Mouse (Mus musculus) 3T3-L1 (cell line): ENCODE results near the gene Odf2.
A peak's percentile ranks its signal among the peaks of the same experiment; 100 is the strongest.
"Not testable (repeated sequence)": the region's sequence is repeated elsewhere in the genome, so short reads cannot be mapped to it uniquely, and the experiment has no call there.

Experiments used
- DNase-seq: peaks from one replicate; pipeline ENCODE4 v3.0.0-alpha.2; 2015; ENCODE audit warnings: low read depth, low spot score

Odf2 gene

DNA sequence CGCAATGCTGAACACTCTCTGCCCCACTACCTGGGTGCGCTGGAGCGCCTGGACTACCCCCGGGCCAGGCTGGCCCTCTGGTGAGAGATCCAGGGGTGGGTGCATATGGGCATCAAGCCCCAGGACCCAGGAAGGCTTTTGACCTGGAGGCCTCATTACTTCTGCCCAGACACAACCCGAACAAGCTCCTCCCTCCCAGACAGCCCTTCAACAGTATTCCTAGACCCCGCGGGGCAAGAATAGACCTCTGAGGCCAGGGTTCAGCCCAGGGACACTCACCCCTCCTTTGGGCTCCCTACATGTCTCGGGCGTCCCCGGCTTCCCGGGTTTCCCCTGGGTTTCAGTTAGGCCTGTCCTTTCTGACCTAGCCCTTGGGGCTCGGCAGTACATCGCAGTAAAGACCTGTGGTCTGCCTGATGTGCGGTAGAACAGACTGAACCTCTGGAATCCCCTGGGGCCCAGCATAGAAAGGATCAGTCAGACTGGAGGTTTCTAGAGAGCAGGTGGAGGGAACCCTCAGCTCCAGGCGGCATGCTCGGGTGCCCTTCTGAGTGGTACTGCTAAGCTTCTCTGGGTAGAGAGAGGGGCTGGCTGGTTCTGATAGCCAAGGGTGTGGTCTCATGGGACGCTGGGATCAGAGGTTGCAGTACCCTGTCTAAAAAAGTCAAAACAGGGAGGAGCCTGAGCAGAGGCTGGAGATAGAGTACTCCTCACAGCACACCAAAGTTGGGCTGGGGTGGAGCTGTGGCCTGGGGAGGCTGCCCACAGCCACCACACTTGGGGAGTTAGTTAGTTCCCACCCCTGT lies 19.2 kb upstream of the Odf2 start:
- DNase-seq: no peak

- no peak for DNase-seq
These were observed 16.3 kb upstream of the Odf2 start for GRCm38 (mm10) chr2:29872581-29873295.

DNA sequence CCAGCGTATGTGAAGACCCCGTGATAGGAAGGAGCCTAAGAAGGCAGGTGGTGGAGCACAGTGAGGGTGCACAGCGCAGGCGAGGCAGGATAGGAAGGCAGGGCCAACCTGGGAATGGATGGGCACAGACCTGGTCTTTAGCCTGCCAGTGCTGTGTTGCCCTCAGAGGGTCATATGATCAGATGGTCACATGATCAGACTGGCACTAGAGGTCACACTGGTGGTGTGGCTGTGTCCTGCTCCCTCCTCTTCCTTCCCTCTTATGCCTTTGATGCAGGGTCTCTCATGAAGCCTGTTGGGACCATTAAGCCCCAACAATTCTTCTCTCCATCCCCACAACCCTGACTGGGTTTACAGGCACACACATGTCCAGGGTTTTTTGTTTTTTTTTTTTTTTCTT lies 15.2 kb upstream of the Odf2 start:
- DNase-seq: no peak

DNA sequence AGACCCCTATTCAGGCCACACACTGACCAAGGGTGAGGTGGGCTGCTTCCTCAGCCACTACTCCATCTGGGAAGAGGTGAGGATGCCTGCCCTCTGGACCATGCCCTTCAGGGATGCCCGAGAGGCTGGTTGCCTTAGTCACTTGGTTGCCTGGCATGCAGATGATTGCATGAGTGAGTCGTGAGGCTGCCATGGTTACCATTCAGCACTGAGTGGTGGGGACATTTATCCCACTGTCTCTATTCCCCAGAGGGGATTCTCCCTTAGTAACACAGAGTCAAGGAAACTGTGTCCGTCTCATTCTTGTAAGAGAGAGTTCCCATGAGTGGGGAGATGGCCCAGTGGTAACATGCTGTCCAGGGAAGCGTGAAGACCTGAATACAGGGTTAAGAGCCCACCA lies 11.0 kb upstream of the Odf2 start:
- DNase-seq: peak; percentile 35

GRCm38 (mm10) chr2:29879191-29879590 lies 9.8 kb upstream of the Odf2 start:
- peak; percentile 5 for DNase-seq

DNA sequence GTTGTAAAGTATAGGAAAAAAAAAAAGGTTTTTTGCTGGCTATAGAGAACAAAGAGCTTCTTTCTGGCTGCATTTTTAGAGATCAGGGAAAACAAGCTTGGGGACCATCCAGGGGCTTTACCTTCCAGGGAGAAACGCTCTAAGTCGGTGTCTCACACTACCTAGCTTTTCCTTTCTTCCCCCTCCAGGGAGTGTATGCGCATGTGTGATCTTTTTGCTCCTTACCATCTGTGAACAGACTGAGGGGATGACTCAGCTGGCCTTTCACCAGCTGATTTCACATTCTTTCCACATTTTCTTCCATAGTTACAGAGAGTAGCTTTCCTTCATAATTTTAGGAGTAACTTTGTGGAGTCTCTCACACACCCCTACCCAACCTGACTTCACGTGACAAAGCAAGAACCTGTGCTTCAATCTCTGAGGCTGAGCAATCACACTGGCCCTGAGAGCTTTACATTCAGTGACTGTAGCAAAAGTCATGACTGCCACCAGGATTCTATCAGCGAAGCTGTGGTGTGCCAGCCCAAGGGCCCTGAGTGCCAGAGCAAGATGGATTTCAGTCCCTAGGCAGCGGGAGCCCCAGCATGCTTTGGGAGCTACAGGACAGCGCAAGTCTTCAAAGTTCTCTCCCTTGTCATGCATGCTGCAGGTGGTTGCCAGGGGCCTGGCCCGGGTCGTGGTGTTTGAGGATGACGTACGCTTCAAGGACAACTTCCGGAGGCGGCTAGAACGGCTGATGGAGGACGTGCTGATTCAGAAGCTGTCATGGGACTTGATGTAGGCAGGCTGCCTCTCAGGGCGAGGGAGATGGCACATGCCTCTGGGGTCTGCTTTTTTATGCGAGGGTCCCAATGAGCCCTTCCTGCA lies 8.8 kb upstream of the Odf2 start:
- DNase-seq: peak; percentile 93

DNA sequence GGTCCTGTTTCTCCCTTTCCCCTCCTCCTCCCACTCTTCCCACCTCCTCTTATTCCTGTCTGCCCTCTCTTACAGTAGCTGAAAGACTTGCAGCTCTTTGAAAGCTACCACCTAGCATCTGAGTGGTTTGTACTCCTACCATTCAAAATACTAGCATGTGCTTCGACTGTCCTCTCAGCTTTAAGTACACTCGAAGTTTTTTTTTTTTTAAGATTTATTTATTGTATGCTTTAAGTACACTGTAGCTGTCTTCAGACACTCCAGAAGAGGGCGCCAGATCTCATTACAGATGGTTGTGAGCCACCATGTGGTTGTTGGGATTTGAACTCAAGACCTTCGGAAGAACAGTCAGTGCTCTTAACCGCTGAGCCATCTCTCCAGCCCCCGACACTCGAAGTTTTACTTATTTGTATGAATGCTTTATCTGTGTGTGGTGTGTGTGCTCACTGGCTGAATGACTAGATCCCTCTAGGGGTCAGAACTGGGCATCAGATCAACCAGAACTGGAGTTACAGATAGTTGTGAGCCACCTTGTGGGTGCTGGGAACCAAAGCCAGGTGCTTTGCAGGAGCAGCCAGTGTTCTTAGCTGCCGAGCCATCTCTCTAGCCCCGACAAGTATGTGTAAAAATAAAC lies 2.2 kb upstream of the Odf2 start:
- DNase-seq: not testable (repeated sequence)

DNA sequence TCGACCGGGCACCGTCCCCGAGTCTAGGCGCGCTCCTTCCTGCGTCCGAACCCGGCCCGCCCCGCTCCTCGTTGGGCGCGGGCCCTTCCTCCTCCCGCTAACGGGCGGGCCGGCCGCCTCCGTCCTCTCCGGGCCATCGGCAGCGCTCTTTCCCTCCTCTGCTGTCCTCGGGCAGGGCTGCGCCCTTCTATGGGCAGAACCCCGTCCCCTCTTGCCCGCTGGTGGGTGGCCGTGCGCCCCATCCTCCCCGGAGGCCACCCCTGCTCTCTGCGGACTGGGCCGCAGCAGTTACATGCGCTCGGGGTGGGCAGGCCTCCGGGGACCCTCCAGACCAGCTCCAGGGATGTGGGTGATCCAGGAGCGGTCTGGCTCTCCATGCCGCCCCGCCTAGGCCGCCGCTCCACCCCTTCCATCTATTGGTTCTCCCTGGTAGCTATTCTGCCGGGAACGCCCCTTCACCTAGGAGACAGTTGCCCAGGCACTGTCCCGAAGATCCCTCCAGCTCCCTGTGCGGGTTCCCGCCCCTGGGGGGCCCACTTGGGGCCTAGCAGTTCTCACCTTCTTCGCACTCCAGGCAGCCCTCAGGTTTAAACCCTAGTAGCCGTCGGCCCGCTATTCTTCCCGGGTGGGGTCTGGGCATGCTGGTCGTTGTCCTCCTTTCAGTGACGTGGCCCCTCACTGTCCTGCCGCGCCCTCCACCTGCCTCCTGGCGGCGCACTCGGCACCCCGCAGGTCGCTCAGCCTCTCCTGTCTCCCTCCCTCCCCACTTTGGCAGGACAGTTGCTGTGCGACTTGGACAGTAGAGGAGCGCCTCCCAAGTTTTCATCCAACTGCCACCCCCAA lies 1.2 kb downstream of the Odf2 start:
- DNase-seq: peak; percentile 95

DNA sequence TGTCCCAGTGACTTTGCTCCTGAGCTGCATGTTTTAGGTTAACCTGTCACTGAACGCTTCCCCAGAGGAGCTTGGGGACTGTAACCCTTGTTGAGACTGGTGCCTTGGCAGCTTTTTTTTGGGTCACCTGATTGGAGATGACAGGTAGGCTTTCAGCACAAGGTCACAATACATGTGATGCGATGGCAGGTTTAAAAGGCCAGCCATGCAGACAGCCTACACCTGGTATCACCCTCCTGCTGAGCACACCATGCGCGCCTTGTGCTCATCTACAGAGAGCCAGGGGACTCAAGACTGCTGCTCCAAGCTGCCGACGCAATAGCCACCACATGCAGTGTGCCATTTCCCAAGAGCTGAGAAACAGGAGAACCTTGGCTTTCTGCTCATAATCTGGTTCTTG lies 2.8 kb downstream of the Odf2 start:
- no peak for DNase-seq

GRCm38 (mm10) chr2:29896071-29896470 lies 7.0 kb downstream of the Odf2 start:
- DNase-seq: no peak

DNA sequence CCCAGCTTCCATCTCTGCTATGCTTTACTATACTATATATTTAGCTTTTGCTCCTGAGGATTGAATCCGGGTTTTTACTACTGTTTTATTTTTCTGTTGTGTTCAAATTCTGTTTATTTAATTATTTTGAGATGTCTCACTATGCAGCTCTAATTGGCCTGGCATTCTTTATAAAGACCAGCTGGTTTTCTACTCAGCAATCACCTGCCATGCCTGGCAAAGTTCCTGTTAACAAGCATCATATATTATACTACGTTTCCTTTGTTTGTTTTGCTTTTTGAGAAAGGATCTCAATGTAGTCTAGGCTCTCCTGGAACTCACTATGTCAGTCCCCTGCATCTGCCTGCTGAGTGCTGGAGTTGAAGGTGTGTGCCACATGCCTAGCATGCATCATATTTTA lies 8.3 kb downstream of the Odf2 start:
- DNase-seq: no peak

DNA sequence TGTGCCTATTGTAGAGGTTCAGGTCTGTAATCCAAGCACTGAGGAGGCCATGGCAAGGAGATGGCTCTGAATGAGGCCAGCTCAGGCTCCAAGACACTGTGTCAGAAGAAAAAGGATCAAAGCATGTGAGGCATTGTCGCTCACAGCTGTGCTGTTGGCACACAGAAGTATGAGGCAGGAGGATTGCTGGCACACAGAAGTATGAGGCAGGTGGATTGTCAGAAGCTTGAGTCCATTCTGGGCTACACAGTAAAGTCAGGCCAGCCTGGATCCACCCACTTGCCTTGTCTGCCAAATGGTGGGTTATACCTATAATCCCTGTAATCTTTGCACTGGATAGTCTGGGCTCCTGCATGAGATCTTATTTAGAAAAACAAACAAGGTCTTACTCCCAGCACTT lies 9.1 kb downstream of the Odf2 start:
- no peak for DNase-seq

- no peak for DNase-seq
These were observed 13.2 kb downstream of the Odf2 start for GRCm38 (mm10) chr2:29902194-29902593.

GRCm38 (mm10) chr2:29908171-29908570 lies 19.1 kb downstream of the Odf2 start:
- not testable (repeated sequence) for DNase-seq

GRCm38 (mm10) chr2:29910042-29910441 lies 21.0 kb downstream of the Odf2 start:
- DNase-seq: peak; percentile 51

DNA sequence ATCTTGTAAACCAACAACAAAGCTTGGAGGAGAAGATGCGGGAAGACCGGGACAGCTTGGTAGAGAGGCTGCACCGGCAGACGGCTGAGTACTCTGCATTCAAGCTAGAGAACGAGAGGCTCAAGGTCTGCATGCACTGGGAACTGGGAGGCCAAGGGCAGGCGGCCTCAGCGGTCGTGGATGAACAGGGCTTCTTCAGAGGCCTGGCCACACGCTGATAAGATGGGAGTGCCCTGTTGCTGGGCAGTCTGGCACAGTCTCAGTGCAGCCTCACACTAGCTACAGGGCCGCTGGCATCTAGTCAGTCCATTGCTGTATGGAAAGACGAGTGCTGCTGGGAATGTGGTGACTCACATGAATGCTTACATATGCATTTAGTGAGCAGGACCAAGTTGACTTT lies 28.6 kb downstream of the Odf2 start:
- DNase-seq: no peak

GRCm38 (mm10) chr2:29922011-29922410 lies 33.0 kb downstream of the Odf2 start:
- DNase-seq: no peak

DNA sequence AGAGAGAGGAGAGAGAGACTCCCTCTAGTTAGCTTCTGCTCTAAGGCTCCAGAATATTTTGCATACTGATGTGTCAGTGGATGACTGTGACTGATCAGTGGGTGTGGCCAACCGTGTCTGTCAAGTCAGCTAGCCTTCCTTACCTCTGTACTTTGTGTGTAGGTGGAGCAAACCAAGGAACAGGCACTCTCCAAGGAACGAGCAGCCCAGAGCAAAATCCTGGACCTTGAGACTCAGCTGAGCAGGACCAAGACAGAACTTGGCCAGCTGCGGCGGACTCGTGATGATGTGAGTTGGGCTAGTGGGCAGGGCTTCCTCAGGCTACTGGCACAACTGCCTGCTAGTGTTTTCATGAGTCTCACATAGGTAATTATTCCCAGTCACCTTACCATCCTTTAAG lies 37.5 kb downstream of the Odf2 start:
- DNase-seq: no peak

DNA sequence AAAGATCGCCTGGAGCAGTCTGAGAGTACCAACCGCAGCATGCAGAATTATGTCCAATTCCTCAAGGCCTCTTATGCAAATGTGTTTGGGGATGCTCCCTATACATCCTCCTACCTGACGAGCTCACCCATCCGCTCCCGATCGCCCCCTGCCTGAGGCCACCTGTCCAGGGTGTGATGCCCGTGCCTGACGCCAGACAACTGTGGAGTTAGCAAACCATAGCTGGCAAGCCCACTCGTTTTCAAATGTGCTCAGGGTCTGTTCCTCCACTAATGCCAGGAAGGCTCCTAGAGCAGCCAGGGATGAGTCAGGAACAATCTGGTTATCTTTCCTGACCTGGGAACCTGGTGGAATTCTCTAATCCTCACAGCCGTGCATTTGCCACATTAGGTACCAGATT lies 41.5 kb downstream of the Odf2 start:
- DNase-seq: no peak

DNA sequence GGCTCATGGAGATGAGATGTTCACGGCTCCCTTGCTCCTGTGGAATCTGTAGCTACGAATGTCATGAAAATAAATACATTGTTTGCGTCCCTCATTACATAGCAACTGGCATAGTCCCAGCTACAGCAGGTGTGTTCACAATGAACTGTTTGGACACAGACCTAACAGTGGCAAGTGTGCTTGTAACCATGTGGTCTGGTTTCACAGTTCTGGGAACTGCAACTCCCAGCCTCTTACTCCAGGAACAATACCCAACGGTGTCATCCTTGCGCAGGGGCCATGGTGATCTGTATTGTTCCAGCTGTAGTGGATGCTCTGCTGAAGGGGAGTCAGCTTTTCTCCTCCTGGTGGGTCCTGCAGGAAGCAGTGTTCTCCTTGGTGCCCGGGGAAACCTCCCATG lies 42.2 kb downstream of the Odf2 start:
- no peak for DNase-seq
